Mouse (Mus musculus) testis, adult 2 months (tissue): Measurements from ENCODE around the gene Crebrf.

Experiments used
- CTCF ChIP-seq: fragments of 200-500 bp; IDR thresholded peaks from 2 replicates; pipeline ENCODE4 v1.5.1; 2012; ENCODE audit warnings: low read depth, mild to moderate bottlenecking, inconsistent platforms, low read length, moderate library complexity; ENCODE audit not compliant: control insufficient read depth, insufficient read depth, insufficient replicate concordance
- POLR2A ChIP-seq: fragments of 200-500 bp; IDR thresholded peaks from 2 replicates; pipeline ENCODE4 v1.6.1; 2012; ENCODE audit warnings: low read depth, mild to moderate bottlenecking, inconsistent platforms, low read length, moderate library complexity; ENCODE audit not compliant: control insufficient read depth

GRCm38 (mm10) chr17:26675845-26676244 is 39.6 kb upstream of the Crebrf start:
- TF ChIP-seq CTCF, result no peak
- TF ChIP-seq POLR2A, result no peak
